Mouse (Mus musculus) cerebellum, adult 2 months (tissue): ENCODE data around the gene Ptger4.

Experiments used
- CTCF ChIP-seq: fragments of 200-500 bp; IDR thresholded peaks from 2 replicates; pipeline ENCODE4 v1.5.1; 2011; ENCODE audit warnings: low read depth, mild to moderate bottlenecking, control low read depth, low read length, moderate library complexity, borderline replicate concordance; ENCODE audit not compliant: insufficient read depth
- POLR2A ChIP-seq: fragments of 200-500 bp; IDR thresholded peaks from 2 replicates; pipeline ENCODE4 v1.6.1; 2011; ENCODE audit warnings: low read length, control low read depth, borderline replicate concordance; ENCODE audit not compliant: insufficient read depth

DNA sequence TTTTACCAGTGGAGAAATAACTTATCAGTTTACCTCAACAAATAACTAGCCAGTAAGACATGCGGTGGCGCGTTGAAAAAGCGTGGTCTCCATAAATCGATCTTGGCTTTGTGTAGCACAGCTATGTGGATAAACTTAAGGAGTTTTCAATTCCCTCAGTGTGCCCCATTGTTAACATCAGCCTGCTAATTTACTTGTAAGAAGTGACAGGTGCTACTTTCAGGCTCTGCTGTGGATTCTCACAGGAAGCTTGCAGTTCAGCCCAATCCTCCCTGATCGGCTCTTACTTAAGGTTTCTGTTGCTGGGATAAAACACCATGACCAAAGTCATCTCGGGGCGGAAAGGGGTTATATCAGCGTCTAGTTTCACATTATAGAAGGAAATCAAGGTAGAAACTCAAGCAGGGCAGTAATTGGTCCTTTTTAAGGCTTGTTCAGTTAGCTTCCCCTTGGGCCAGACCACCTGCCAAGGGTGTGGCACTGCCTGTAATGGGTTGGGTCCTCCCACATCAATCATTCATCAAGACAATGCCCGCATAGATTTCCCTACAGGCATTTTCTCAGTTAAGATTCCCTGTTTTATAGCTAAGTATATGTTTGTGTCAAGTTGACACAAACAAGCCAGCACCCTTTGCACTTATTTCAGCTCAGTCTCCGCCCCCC is 59.2 kb downstream of the Ptger4 start:
- TF ChIP-seq POLR2A (no peak), CTCF (no peak)
